ENCODE assay signal across 22 mouse cellular contexts in the genomic region with DNA sequence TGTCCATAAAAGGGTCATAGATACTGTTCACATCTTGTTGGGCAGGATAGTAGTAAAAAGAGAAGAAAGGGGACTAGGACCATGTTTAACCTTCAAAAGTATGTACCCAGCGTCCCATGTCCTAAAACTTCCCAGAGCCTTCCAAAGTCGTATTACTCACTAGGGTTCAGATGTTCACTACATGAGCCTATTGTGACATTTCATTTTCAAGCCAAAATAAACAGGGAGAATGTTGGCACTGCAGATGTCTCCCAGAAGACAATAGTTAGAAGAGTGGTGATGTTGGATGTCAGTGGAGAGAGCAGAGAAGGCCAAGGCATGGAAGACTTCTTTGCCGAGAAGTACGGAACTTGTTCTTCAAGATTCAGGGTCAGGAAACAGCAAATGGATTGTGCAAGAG.
DNase-seq lines count a peak whose midpoint lies in the region; ATAC-seq and TF ChIP-seq lines count a peak whose summit lies in the region.
"Had no signal": no experiment of that assay in that cellular context is flagged by ENCODE, and none has a peak within 500 bp of the region (broad histone marks: within the 10 kb centered on the region; RNA-seq: fewer than 3 reads in every experiment).

No protein-coding gene starts in this region.

- no peak for TF ChIP-seq EP300 in lung, postnatal 0 days (IDR thresholded peaks at IDR 0.05)

- no peaks in the 10 kb centered on the region for H3K4me1 ChIP-seq in liver, adult 2 months (ENCODE audit: control insufficient read depth, insufficient read depth, low read length)
- no peaks in the 10 kb centered on the region for H3K4me1 ChIP-seq in liver, embryonic 12.5 days
- H3K4me1 ChIP-seq in lung, postnatal 0 days (ENCODE audit: insufficient read depth, low read depth, low read length): no peaks in the 10 kb centered on the region
- H3K4me1 ChIP-seq in lung, adult 2 months (ENCODE audit: control insufficient read depth, insufficient read depth, low read length): no peaks in the 10 kb centered on the region
- H3K4me1 ChIP-seq: embryonic facial prominence, embryonic 10.5 days; embryonic facial prominence, embryonic 12.5 days; forebrain, embryonic 13.5 days; forebrain, embryonic 15.5 days had no signal

- WGBS in liver, adult 2 months: 35% methylated on average over 4 of the region's 4 CpGs
- 60% methylated on average over 4 of the region's 4 CpGs for WGBS in liver, embryonic 12.5 days (ENCODE audit: insufficient replicate concordance)
- 53% methylated on average over 4 of the region's 4 CpGs for WGBS in lung, postnatal 0 days
- 67% methylated on average over 4 of the region's 4 CpGs for WGBS in lung, adult 2 months

- peak; percentile 74 for DNase-seq in liver, adult 2 months (ENCODE audit: extremely low read depth, low read depth, low spot score)
- peak; percentile 14 for DNase-seq in lung, postnatal 0 days (ENCODE audit: low spot score)
- no peak for DNase-seq in lung, adult 2 months
- DNase-seq in 3T3-L1 (ENCODE audit: low read depth, low spot score) (peak; percentile 19), adipocyte (ENCODE audit: low spot score) (peak; percentile 80)
- DNase-seq in adrenal gland, postnatal 10 days: no peak
- DNase-seq: adrenal gland, adult 2 months; adrenal gland, postnatal 14 days; adrenal gland, postnatal 36 days; cerebellum, adult 11-12 months; cerebellum, adult 2 months; cerebellum, adult 9-10 months; cerebellum, postnatal 10 days; cerebellum, postnatal 25 days; forebrain, postnatal 0 days had no signal

- no peaks in the 10 kb centered on the region for H3K79me2 ChIP-seq in liver, adult 2 months (ENCODE audit: control insufficient read depth, insufficient read depth, low read length)

- TF ChIP-seq POLR2A in liver, adult 2 months (IDR thresholded peaks at IDR 0.05; ENCODE audit: extremely low read depth, insufficient read depth, low read length): no peak
- no peak for TF ChIP-seq POLR2A in lung, adult 2 months (IDR thresholded peaks at IDR 0.05; ENCODE audit: borderline replicate concordance, extremely low read depth, low read depth, low read length)

- H3K4me3 ChIP-seq in liver, adult 2 months (ENCODE audit: insufficient read depth, low read depth, low read length): no peak overlapping the region
- no peak overlapping the region for H3K4me3 ChIP-seq in liver, embryonic 12.5 days
- no peak overlapping the region for H3K4me3 ChIP-seq in lung, postnatal 0 days (ENCODE audit: low read depth, low read length)
- no peak overlapping the region for H3K4me3 ChIP-seq in lung, adult 2 months (replicated peaks; ENCODE audit: extremely low read depth, low read depth, low read length)
- H3K4me3 ChIP-seq: embryonic facial prominence, embryonic 10.5 days; embryonic facial prominence, embryonic 12.5 days; forebrain, embryonic 13.5 days; forebrain, embryonic 15.5 days had no signal

- no peak overlapping the region for H3K9ac ChIP-seq in liver, adult 2 months (ENCODE audit: low read depth, low read length)
- H3K9ac ChIP-seq in liver, embryonic 12.5 days: no peak overlapping the region
- H3K9ac ChIP-seq in lung, postnatal 0 days (replicated peaks; ENCODE audit: low read depth): no peak overlapping the region
- H3K9ac ChIP-seq: embryonic facial prominence, embryonic 12.5 days; forebrain, embryonic 13.5 days; forebrain, embryonic 15.5 days; forebrain, postnatal 0 days had no signal

- ATAC-seq in liver, embryonic 12.5 days: no peak
- ATAC-seq in lung, postnatal 0 days: no peak
- ATAC-seq: activated CD4-positive, CD25-positive, alpha-beta regulatory T cell, adult 4 months; forebrain, embryonic 13.5 days; forebrain, embryonic 15.5 days; forebrain, postnatal 0 days; Patski had no signal

- no peak for TF ChIP-seq CTCF in liver, adult 2 months (IDR thresholded peaks at IDR 0.05; ENCODE audit: low read depth, low read length)
- TF ChIP-seq CTCF in lung, postnatal 0 days (IDR thresholded peaks at IDR 0.05): no peak
- no peak for TF ChIP-seq CTCF in lung, adult 2 months (IDR thresholded peaks at IDR 0.05; ENCODE audit: insufficient read depth, low read length)

- H3K9me3 ChIP-seq in liver, embryonic 12.5 days (replicated peaks): no peaks in the 10 kb centered on the region
- H3K9me3 ChIP-seq in lung, postnatal 0 days (ENCODE audit: low read length): no peaks in the 10 kb centered on the region
- H3K9me3 ChIP-seq: embryonic facial prominence, embryonic 10.5 days; embryonic facial prominence, embryonic 12.5 days; forebrain, embryonic 13.5 days; forebrain, embryonic 15.5 days had no signal

- H3K27me3 ChIP-seq in liver, adult 2 months (ENCODE audit: control insufficient read depth, insufficient read depth, low read length): no peaks in the 10 kb centered on the region
- no peaks in the 10 kb centered on the region for H3K27me3 ChIP-seq in liver, embryonic 12.5 days (replicated peaks)
- H3K27me3 ChIP-seq in lung, postnatal 0 days (replicated peaks; ENCODE audit: insufficient read depth, low read length): no peaks in the 10 kb centered on the region
- H3K27me3 ChIP-seq: embryonic facial prominence, embryonic 12.5 days; forebrain, embryonic 13.5 days; forebrain, embryonic 15.5 days had no signal

- no peaks in the 10 kb centered on the region for H3K36me3 ChIP-seq in liver, adult 2 months (ENCODE audit: control insufficient read depth, insufficient read depth, low read length)
- no peaks in the 10 kb centered on the region for H3K36me3 ChIP-seq in liver, embryonic 12.5 days
- no peaks in the 10 kb centered on the region for H3K36me3 ChIP-seq in lung, postnatal 0 days (ENCODE audit: insufficient read depth, low read length)
- H3K36me3 ChIP-seq: embryonic facial prominence, embryonic 10.5 days; embryonic facial prominence, embryonic 12.5 days; forebrain, embryonic 15.5 days had no signal

- H3K4me2 ChIP-seq in liver, embryonic 12.5 days: no peak overlapping the region
- no peak overlapping the region for H3K4me2 ChIP-seq in lung, postnatal 0 days (replicated peaks; ENCODE audit: low read depth, low read length)
- H3K4me2 ChIP-seq: embryonic facial prominence, embryonic 12.5 days; forebrain, embryonic 13.5 days; forebrain, embryonic 15.5 days had no signal

- no peak overlapping the region for H3K27ac ChIP-seq in liver, adult 2 months (replicated peaks; ENCODE audit: insufficient read depth, low read depth, low read length)
- H3K27ac ChIP-seq in liver, embryonic 12.5 days: no peak overlapping the region
- no peak overlapping the region for H3K27ac ChIP-seq in lung, postnatal 0 days (ENCODE audit: low read length)
- H3K27ac ChIP-seq: embryonic facial prominence, embryonic 10.5 days; embryonic facial prominence, embryonic 12.5 days; forebrain, embryonic 13.5 days; forebrain, embryonic 15.5 days had no signal

Comparison
In these comparisons a context has a peak if more than half of its experiments do, and no peak if none do; other contexts are left out.
1. DNase-seq: peak in liver, adult 2 months (single experiment), lung, postnatal 0 days (single experiment), 3T3-L1 (single experiment) and adipocyte (single experiment); none in lung, adult 2 months (single experiment) and adrenal gland, postnatal 10 days (single experiment).